Mouse (Mus musculus) bone marrow macrophage, adult 2 months (primary cell): ENCODE measurements around the gene Efna1. TPM values are rescaled to one million over a fixed set of nuclear protein-coding genes. Genes with fewer than 3 reads are reported as not detected.
A peak's percentile ranks its signal among the peaks of the same experiment; 100 is the strongest.

ENCODE experiments used
- H3K27ac ChIP-seq: 2 replicates; pipeline ENCODE4 v1.5.1; 2012; ENCODE audit warnings: low read depth, low read length; ENCODE audit not compliant: insufficient read depth
- H3K4me1 ChIP-seq: 2 replicates; pipeline ENCODE4 v1.6.1; 2012; ENCODE audit warnings: low read length; ENCODE audit not compliant: control insufficient read depth, insufficient read depth
- H3K4me3 ChIP-seq: 2 replicates; pipeline ENCODE4 v1.5.1; 2012; ENCODE audit warnings: mild to moderate bottlenecking, low read length, moderate library complexity; ENCODE audit not compliant: insufficient read depth
- CTCF ChIP-seq: IDR thresholded peaks from 2 replicates; pipeline ENCODE4 v1.5.1; 2012; ENCODE audit warnings: low read depth, mild to moderate bottlenecking, low read length, moderate library complexity
- POLR2A ChIP-seq: IDR thresholded peaks from 2 replicates; pipeline ENCODE4 v1.6.1; 2012; ENCODE audit warnings: mild to moderate bottlenecking, low read depth, low read length, borderline replicate concordance
- polyA plus RNA-seq: library from polyadenylated mRNA; stranded (reverse); fragments of >200 nt; gene quantifications from 2 replicates; pipeline ENCODE4 v1.2.4, GENCODE M21; 2012; ENCODE audit not compliant: missing spikeins, insufficient read depth, insufficient read length

Gene Efna1
- polyA plus RNA-seq, 1 experiment: not detected

DNA sequence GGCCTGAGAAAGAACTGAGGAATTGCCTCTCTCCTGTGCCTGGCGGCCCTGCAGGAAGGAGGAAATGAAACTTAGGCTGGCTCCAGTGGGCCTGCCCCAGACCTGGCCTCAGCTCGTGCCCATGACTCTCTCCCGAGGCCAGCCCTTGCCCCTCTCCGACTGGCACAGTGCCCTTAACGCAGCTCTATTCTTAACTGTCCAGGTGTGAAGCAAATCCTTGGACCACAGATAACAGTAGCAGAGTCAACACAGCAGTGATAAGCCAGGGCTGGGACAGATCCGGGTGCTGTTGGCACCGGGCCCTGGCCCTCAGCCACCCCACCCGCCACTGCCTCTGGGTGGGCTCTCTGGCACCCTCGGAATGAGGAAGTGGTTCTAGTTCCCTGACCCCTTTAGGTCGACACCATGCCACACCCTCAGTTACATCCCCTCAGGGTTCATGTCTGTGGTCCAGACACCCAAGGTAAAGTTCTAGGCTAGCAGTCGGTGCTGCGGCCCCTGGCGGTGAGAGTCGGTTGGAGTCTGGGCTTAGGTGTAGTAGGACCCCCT lies 47.3 kb downstream of the Efna1 start:
- Histone ChIP-seq H3K4me3 (no peak overlapping the region), H3K27ac (peak overlapping the region; percentile 48), H3K4me1 (peaks cover 20% of the 10 kb centered on the region)
- TF ChIP-seq POLR2A (no peak), CTCF (no peak)

DNA sequence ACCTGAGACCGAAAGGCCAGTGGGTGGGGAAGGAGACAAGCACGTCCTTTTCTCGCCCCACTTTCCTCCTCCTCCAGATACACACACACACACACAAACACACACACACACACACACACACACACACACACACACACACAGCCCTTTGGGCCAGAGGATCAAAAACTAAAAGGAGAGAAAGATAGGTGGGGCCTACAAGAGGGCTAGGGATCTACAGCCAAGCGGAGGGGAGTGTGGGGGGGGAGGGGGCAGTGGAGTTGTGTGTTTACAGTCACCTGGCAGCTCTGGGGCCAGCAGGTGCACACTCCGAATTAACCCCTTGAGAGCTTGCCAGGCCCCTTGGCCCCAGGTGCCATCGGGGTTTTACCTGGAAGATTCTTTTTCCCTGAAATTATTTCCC lies 48.3 kb downstream of the Efna1 start:
- no peak for TF ChIP-seq POLR2A
- TF ChIP-seq CTCF: no peak
- Histone ChIP-seq H3K27ac (no peak overlapping the region), H3K4me3 (no peak overlapping the region), H3K4me1 (peaks cover 24% of the 10 kb centered on the region)

DNA sequence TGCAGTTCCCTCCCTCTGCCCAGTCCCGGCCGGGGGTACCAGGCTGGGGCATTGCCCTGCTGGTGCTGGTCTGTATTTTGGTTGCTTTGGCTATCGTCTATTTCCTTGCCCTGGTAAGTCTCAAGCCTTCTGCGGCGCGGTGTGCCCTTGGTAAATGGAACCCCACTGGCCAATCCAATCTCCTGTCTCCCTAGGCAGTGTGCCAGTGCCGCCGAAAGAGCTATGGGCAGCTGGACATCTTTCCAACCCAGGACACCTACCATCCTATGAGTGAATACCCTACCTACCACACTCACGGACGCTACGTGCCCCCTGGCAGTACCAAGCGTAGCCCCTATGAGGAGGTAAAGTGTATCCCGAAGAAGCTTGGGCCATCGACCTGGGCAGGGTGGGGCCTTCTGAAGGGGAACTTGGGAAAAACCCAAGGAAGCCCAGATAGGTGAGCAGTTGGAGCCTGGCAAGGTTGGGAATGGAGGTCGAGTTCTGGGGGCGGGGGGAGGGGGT lies 49.1 kb downstream of the Efna1 start:
- no peak for TF ChIP-seq CTCF
- no peak overlapping the region for H3K27ac ChIP-seq
- no peak overlapping the region for H3K4me3 ChIP-seq
- H3K4me1 ChIP-seq: peaks cover 25% of the 10 kb centered on the region

DNA sequence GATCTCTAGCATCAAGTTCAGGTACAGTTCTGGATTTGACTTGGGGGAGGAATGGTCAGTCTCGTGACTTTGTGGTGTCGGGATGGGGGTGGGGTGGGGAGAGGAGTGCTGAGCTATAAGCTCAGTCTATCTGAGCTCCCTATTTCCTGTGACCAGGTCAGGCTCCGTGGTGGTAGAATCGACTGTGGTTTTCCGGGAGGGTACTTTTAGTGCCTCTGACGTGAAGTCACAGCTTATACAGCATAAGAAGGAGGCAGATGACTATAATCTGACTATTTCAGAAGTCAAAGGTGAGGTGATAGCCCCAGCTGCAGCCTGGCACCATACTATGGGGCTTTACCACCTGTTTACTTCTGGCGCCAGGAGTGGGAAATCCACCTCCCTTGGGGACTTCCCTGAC lies 49.6 kb downstream of the Efna1 start:
- Histone ChIP-seq H3K4me3 (no peak overlapping the region), H3K27ac (no peak overlapping the region), H3K4me1 (peaks cover 25% of the 10 kb centered on the region)
- TF ChIP-seq CTCF (no peak), POLR2A (no peak)

DNA sequence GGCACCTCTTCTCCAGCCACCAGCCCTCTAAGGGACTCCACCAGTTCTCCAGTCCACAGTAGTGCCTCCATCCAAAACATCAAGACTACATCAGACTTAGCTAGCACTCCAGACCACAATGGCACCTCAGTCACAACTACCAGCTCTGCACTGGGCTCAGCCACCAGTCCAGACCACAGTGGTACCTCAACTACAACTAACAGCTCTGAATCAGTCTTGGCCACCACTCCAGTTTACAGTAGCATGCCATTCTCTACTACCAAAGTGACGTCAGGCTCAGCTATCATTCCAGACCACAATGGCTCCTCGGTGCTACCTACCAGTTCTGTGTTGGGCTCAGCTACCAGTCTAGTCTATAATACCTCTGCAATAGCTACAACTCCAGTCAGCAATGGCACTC lies 50.4 kb downstream of the Efna1 start:
- Histone ChIP-seq H3K27ac (no peak overlapping the region), H3K4me1 (peaks cover 25% of the 10 kb centered on the region), H3K4me3 (no peak overlapping the region)
- TF ChIP-seq POLR2A (no peak), CTCF (no peak)

DNA sequence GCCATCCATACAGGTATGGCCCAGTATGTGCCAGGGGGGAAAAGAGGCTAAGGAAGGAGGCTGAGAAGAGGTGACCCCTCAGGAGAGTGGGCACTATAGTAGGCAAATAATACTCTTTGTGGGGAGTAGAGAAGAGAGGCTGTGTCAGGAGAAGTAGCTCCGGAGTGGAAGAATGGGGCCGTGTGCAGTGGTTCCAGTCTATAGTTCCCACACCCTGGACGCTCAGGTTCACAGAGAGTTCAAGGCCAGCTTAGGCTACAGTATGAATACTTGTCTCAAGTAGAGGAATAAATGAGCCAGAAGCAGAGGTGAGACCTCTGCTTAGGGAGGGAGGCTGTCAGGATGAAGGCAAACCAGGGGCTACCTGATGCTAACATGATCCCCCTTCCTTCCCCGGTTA lies 51.7 kb downstream of the Efna1 start:
- no peak overlapping the region for H3K4me3 ChIP-seq
- TF ChIP-seq CTCF: no peak
- no peak for TF ChIP-seq POLR2A
- peaks cover 21% of the 10 kb centered on the region for H3K4me1 ChIP-seq
- H3K27ac ChIP-seq: no peak overlapping the region

DNA sequence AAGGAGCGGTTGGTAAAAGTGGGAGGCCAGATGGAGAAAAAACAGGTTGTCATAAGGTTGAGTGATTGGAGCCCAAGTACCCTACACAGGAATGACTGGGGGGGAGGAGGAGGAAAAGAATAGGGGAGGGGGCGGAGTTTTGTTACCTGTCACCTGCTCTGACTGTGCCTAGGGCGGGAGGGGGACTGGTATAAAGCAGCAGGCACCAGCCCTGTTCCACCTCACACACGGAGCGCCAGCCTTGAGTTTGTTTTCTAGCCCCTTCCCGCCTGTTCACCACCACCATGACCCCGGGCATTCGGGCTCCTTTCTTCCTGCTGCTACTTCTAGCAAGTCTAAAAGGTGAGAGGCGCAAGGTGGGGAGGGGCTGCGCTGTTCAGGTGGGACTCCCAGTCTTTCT lies 52.1 kb downstream of the Efna1 start, which contains the start of gene Muc1:
Muc1 (plus strand) TSS at position 222 of the 400 bp plus-strand sequence.
- H3K27ac ChIP-seq: no peak within 1 kb of the TSS
- peak within 1 kb of the TSS; percentile 64 for H3K4me3 ChIP-seq
- H3K4me1 ChIP-seq: peaks cover 17% of the 10 kb centered on the region
- no peak for TF ChIP-seq POLR2A
- no peak for TF ChIP-seq CTCF

DNA sequence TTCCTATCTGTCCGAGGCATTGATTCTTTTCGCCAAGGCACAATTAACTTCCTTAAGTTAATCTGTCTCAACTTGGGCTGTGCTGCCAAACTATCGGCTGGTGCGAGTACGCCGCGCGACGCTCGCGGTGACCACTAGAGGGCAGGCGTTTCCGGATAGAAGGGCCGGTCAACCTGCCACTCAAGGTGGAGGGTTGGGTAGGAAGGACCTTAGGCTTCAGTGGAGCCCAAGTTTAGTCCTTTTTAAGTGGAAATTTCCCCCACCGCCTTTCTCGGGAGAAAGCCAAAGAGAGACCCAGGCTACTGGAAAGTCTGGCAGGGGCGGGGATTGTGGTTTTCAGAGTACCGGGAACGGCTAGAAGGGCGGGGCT lies 52.8 kb downstream of the Efna1 start:
- peak; percentile 96 for TF ChIP-seq CTCF
- TF ChIP-seq POLR2A: no peak
- H3K4me3 ChIP-seq: peak overlapping the region; percentile 64
- H3K27ac ChIP-seq: no peak overlapping the region
- H3K4me1 ChIP-seq: peaks cover 12% of the 10 kb centered on the region

DNA sequence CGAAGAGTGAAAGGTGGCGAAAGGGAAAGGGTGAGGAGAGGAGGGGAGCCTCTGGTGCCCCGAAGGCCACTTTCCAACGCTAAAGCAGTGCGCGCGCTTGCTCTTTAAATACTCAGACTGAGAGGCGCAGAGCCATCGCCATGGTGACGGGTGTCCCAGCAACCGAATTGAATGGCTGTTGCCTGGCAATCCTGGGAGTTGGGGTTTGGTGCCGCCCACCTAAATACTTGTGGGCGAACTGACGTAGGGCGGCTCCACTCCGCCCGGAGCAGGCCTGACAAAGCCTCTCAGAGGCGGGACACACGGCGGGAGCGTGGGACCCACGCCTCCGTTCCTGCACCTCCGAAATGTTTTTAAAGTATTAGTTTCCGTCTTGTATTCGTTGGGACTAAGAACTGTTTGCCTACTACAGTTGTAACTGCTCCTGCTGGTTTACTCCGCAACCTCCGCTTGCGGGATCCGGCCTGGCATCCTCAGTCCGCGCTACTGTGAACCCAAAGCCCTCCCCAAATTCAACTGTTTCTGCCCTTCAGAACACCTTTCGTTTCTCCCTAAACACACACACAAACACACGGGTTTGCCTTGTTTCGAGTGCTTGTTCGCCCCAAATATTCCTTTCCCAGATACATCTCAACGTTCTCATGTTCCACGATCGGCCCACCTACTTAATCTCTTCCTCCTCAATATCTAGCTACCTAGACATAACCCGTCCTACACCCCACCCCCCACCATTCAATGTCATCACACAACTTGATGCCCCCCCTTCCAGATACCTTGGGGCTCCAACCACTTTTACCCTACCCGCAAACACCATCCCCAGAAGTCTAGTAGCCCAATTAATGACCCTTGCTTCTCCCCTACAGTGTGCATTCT lies 53.4 kb downstream of the Efna1 start:
- Histone ChIP-seq H3K4me3 (peak overlapping the region; percentile 64), H3K27ac (no peak overlapping the region), H3K4me1 (peaks cover 7% of the 10 kb centered on the region; the same call in 1 of the 2 replicates)
- TF ChIP-seq POLR2A (no peak), CTCF (no peak)

DNA sequence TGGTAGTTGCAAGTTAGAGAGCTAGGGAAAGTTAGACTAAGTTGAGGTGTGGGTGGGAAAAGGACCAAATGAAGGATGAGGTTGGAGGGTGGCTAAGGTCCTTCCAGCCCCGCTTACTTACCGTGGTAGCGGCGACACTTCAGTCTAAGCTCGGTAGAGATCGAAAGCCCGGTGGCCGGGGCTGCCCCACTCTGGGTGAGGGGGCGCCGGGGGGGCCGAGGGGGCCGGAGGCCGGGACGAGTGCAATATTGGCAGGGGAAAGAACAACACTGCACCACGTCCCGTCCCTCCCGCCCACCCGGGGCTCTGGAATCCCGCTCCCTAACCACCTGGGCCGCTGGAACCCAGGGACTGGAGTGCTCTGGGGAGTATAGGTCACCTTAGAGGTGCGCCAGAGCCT lies 54.0 kb downstream of the Efna1 start, which contains the start of gene Mtx1:
Mtx1 (minus strand) TSS at position 189 of the 400 bp plus-strand sequence.
- Histone ChIP-seq H3K27ac (no peak within 1 kb of the TSS), H3K4me3 (peak within 1 kb of the TSS; percentile 64), H3K4me1 (peaks cover 7% of the 10 kb centered on the region; the same call in 1 of the 2 replicates)
- no peak for TF ChIP-seq CTCF
- no peak for TF ChIP-seq POLR2A
